Mouse (Mus musculus): ENCODE data around the gene Sulf2. TPM values are rescaled to one million over a fixed set of nuclear protein-coding genes. Genes with fewer than 3 reads are reported as not detected.

Gene Sulf2
- total and polyA plus RNA-seq, 3 experiments: not detected

DNA sequence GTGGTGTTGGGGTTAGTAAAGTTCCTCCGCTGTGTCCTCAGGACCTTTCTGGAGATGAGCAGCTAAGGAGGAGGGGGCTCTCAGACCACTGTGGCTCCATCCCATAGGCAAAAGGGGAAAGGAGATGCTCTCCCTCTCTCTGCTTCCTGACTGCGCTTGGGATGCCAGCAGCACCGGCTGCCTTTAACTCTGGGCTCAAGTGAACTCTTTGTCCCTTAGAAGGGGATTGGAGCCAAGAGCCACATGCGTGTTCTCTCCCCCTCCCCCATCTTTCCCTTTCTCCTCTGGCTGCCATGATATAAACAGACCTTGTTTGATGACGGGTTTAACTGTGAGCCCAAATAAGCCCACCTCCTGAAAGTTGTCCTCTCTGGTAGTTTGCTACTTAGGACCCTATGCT is 7.8 kb upstream of the Sulf2 start:
- no peak for TF ChIP-seq UBTF (IDR thresholded peaks at IDR 0.05; ENCODE audit: low read depth, low read length)
- TF ChIP-seq KAT2A (IDR thresholded peaks at IDR 0.05; ENCODE audit: insufficient replicate concordance, low read length): no peak
- TF ChIP-seq E2F4 (IDR thresholded peaks at IDR 0.05; ENCODE audit: insufficient replicate concordance, low read depth, low read length): no peak
- no peak for TF ChIP-seq NRF1 (IDR thresholded peaks at IDR 0.05; ENCODE audit: low read depth, low read length)
- TF ChIP-seq TBP (conservative IDR thresholded peaks at IDR 0.05; ENCODE audit: low read depth, low read length): no peak
- no peak for DNase-seq (ENCODE audit: extremely low read depth)

DNA sequence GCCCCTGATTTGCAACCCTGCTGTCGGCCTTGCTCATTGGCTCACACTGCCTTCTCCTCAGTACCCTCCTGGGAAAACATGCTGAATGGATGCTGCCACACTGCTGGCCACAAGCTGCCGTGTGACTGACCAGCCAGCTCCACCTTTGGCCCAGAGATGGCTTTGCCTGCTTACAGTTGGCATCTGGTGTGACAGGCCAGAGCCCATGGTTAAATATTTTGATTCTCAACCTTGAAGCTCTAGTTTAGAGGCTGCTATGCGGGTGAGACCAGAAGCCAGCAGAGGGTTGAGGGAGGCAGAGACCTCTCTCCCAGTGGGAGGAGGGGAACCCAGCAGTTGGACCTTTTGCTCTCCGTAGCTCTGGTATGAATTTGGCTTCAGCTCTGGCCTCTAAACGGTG is 6.7 kb upstream of the Sulf2 start:
- Histone ChIP-seq H3K4me1 (ENCODE audit: control insufficient read depth in 1 of 2, insufficient read depth in 2 of 2) (no peaks in the 10 kb centered on the region), H3K9me3 (replicated peaks; ENCODE audit: low read length) (peaks cover 3% of the 10 kb centered on the region), H3K79me2 (replicated peaks; ENCODE audit: control insufficient read depth, extremely low read depth, insufficient read depth, poor library complexity, severe bottlenecking) (no peaks in the 10 kb centered on the region), H3K27ac (ENCODE audit: insufficient read depth, low read depth) (no peak overlapping the region), H3K9ac (ENCODE audit: insufficient read depth, low read depth) (no peak overlapping the region), H3K4me3 (replicated peaks in 1 of 3; ENCODE audit: low read depth in 2 of 3, low read length in 2 of 3, poor library complexity in 1 of 3) (no peak overlapping the region), H3K27me3 (replicated peaks) (peaks cover 23% of the 10 kb centered on the region), H3K36me3 (replicated peaks in 1 of 2; ENCODE audit: control insufficient read depth in 1 of 2, insufficient read depth in 1 of 2, low read length in 1 of 2) (no peaks in the 10 kb centered on the region), H3K4me2 (ENCODE audit: insufficient read depth, low read depth, poor library complexity, severe bottlenecking) (no peak overlapping the region)
- in situ Hi-C loops (cut with MboI; ENCODE audit: low pct_ligation_motif_present, low pct_unique_long_range_greater_than_20kb, low sequenced_read_pairs) (no loop called here), dilution Hi-C loops (cut with MboI; ENCODE audit: extremely low pct_ligation_motif_present, extremely low pct_unique_long_range_greater_than_20kb, low sequenced_read_pairs) (no loop called here)
- no peak for DNase-seq (ENCODE audit: extremely low read depth)
- TF ChIP-seq EP300 (IDR thresholded peaks at IDR 0.05; ENCODE audit: low read length) (no peak), ELF1 (IDR thresholded peaks at IDR 0.05; ENCODE audit: low read depth, low read length) (no peak), JUN (IDR thresholded peaks at IDR 0.05; ENCODE audit: insufficient read depth, low read depth, low read length) (no peak), POLR2AphosphoS2 (IDR thresholded peaks at IDR 0.05; ENCODE audit: low read depth, low read length) (no peak), MXI1 (IDR thresholded peaks at IDR 0.05; ENCODE audit: low read depth, low read length) (no peak), MAZ (IDR thresholded peaks at IDR 0.05; ENCODE audit: low read depth, low read length) (no peak), CTCF (conservative IDR thresholded peaks at IDR 0.05 in 1 of 2, IDR thresholded peaks at IDR 0.05 in 1 of 2; ENCODE audit: low read depth in 2 of 2, low read length in 2 of 2) (no peak), RCOR1 (conservative IDR thresholded peaks at IDR 0.05; ENCODE audit: low read depth, low read length) (no peak), ZNF384 (IDR thresholded peaks at IDR 0.05; ENCODE audit: low read depth, low read length) (no peak), ZKSCAN1 (IDR thresholded peaks at IDR 0.05; ENCODE audit: borderline replicate concordance, low read depth, low read length) (no peak), CHD2 (IDR thresholded peaks at IDR 0.05; ENCODE audit: low read length) (no peak), NELFE (IDR thresholded peaks at IDR 0.05; ENCODE audit: low read depth, low read length) (no peak), SMC3 (IDR thresholded peaks at IDR 0.05; ENCODE audit: low read depth, low read length) (no peak), PAX5 (IDR thresholded peaks at IDR 0.05; ENCODE audit: low read length) (no peak), MAX (IDR thresholded peaks at IDR 0.05; ENCODE audit: low read length) (no peak), JUND (conservative IDR thresholded peaks at IDR 0.05; ENCODE audit: low read depth, low read length) (no peak)

More for the DNA sequence above, 7.8 kb upstream of the Sulf2 start:
- no peaks in the 10 kb centered on the region for H3K36me3 ChIP-seq (replicated peaks in 1 of 2; ENCODE audit: control insufficient read depth in 1 of 2, insufficient read depth in 1 of 2, low read length in 1 of 2)
- dilution Hi-C loops (cut with MboI; ENCODE audit: extremely low pct_ligation_motif_present, extremely low pct_unique_long_range_greater_than_20kb, low sequenced_read_pairs): no loop called here
- H3K9ac ChIP-seq (ENCODE audit: insufficient read depth, low read depth): no peak overlapping the region
- no peaks in the 10 kb centered on the region for H3K79me2 ChIP-seq (replicated peaks; ENCODE audit: control insufficient read depth, extremely low read depth, insufficient read depth, poor library complexity, severe bottlenecking)
- no peaks in the 10 kb centered on the region for H3K4me1 ChIP-seq (ENCODE audit: control insufficient read depth in 1 of 2, insufficient read depth in 2 of 2)
- H3K4me3 ChIP-seq (replicated peaks in 1 of 3; ENCODE audit: low read depth in 2 of 3, low read length in 2 of 3, poor library complexity in 1 of 3): no peak overlapping the region
- in situ Hi-C loops (cut with MboI; ENCODE audit: low pct_ligation_motif_present, low pct_unique_long_range_greater_than_20kb, low sequenced_read_pairs): no loop called here
- no peak overlapping the region for H3K27ac ChIP-seq (ENCODE audit: insufficient read depth, low read depth)
- H3K9me3 ChIP-seq (replicated peaks; ENCODE audit: low read length): peaks cover 3% of the 10 kb centered on the region
- no peak overlapping the region for H3K4me2 ChIP-seq (ENCODE audit: insufficient read depth, low read depth, poor library complexity, severe bottlenecking)
- peaks cover 26% of the 10 kb centered on the region for H3K27me3 ChIP-seq (replicated peaks)
